Mouse (Mus musculus): Measurements from ENCODE around the gene Nmd3. TPM values are rescaled to one million over a fixed set of nuclear protein-coding genes. Genes with fewer than 3 reads are reported as not detected.

Gene Nmd3
- total and polyA plus RNA-seq, 2 experiments from 2014 or later = 8.0 to 56.0 TPM

GRCm38 (mm10) chr3:69756499-69756898 is 34.7 kb downstream of the Nmd3 start:
- Histone ChIP-seq H3K36me3 (ENCODE audit: insufficient read depth, low read length) (peaks cover 14% of the 10 kb centered on the region), H3K4me3 (ENCODE audit: low read depth, low read length) (no peak overlapping the region), H3K9me3 (ENCODE audit: low read length) (no peaks in the 10 kb centered on the region), H3K27me3 (ENCODE audit: insufficient read depth, low read length) (no peaks in the 10 kb centered on the region), H3K4me2 (ENCODE audit: low read depth, low read length, poor library complexity, severe bottlenecking) (no peak overlapping the region), H3K9ac (replicated peaks; ENCODE audit: low read length, poor library complexity, severe bottlenecking) (no peak overlapping the region), H3K27ac (ENCODE audit: low read depth, low read length) (no peak overlapping the region), H3K4me1 (ENCODE audit: insufficient read depth, low read length) (no peaks in the 10 kb centered on the region)
- WGBS = 26% methylated on average over 7 of the region's 7 CpGs
- DNase-seq (ENCODE audit: low spot score) (peak; percentile 92), ATAC-seq (ENCODE audit: low FRiP score) (peak; percentile 65; the same call in 1 of the 2 replicates)
- TF ChIP-seq CTCF (IDR thresholded peaks at IDR 0.05) = peak; percentile 91

GRCm38 (mm10) chr3:69757456-69757855 is 35.7 kb downstream of the Nmd3 start:
- H3K9me3 ChIP-seq (ENCODE audit: low read length) = no peaks in the 10 kb centered on the region
- H3K9ac ChIP-seq (replicated peaks; ENCODE audit: low read length, poor library complexity, severe bottlenecking) = no peak overlapping the region
- H3K36me3 ChIP-seq (ENCODE audit: insufficient read depth, low read length) = peaks cover 18% of the 10 kb centered on the region
- WGBS = 89% methylated on average over 1 of the region's 1 CpGs
- H3K4me2 ChIP-seq (ENCODE audit: low read depth, low read length, poor library complexity, severe bottlenecking) = no peak overlapping the region
- ATAC-seq (ENCODE audit: low FRiP score) = no peak
- H3K4me3 ChIP-seq (ENCODE audit: low read depth, low read length) = no peak overlapping the region
- TF ChIP-seq CTCF (IDR thresholded peaks at IDR 0.05) = no peak
- no peak overlapping the region for H3K27ac ChIP-seq (ENCODE audit: low read depth, low read length)
- no peaks in the 10 kb centered on the region for H3K27me3 ChIP-seq (ENCODE audit: insufficient read depth, low read length)
- no peaks in the 10 kb centered on the region for H3K4me1 ChIP-seq (ENCODE audit: insufficient read depth, low read length)
- DNase-seq (ENCODE audit: low spot score) = no peak

DNA sequence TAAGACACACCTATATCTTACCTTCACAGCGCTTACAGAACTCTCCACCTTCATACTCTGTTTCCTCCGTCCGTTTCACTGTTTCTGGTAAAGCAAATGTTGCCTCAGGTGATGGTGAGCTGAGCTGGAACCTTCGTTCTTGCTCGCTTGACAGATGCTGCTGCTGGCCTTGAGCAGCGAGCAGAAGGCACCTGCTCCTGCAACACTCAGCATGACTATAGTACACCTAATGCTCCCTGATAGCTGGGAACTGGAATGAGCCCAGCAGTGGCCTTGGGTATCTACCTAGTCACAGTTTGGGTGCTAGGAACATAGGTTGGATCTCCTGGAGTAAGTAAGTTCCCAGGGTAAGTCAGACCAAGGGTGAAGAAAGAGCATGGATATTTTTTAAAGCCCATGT is 38.3 kb downstream of the Nmd3 start:
- H3K4me1 ChIP-seq (ENCODE audit: insufficient read depth, low read length) = no peaks in the 10 kb centered on the region
- no peak overlapping the region for H3K9ac ChIP-seq (replicated peaks; ENCODE audit: low read length, poor library complexity, severe bottlenecking)
- no peak overlapping the region for H3K27ac ChIP-seq (ENCODE audit: low read depth, low read length)
- no peak for DNase-seq (ENCODE audit: low spot score)
- no peak overlapping the region for H3K4me2 ChIP-seq (ENCODE audit: low read depth, low read length, poor library complexity, severe bottlenecking)
- no peak for ATAC-seq (ENCODE audit: low FRiP score)
- peaks cover 18% of the 10 kb centered on the region for H3K36me3 ChIP-seq (ENCODE audit: insufficient read depth, low read length)
- no peaks in the 10 kb centered on the region for H3K27me3 ChIP-seq (ENCODE audit: insufficient read depth, low read length)
- H3K4me3 ChIP-seq (ENCODE audit: low read depth, low read length) = no peak overlapping the region
- TF ChIP-seq CTCF (IDR thresholded peaks at IDR 0.05) = no peak
- 89% methylated on average over 6 of the region's 6 CpGs for WGBS
- no peaks in the 10 kb centered on the region for H3K9me3 ChIP-seq (ENCODE audit: low read length)

- no peaks in the 10 kb centered on the region for H3K27me3 ChIP-seq (ENCODE audit: insufficient read depth, low read length)
- no peak overlapping the region for H3K27ac ChIP-seq (ENCODE audit: low read depth, low read length)
- no peak for TF ChIP-seq CTCF (IDR thresholded peaks at IDR 0.05)
- DNase-seq (ENCODE audit: low spot score) (no peak), ATAC-seq (ENCODE audit: low FRiP score) (no peak)
- no peak overlapping the region for H3K4me2 ChIP-seq (ENCODE audit: low read depth, low read length, poor library complexity, severe bottlenecking)
- 91% methylated on average over 4 of the region's 4 CpGs for WGBS
- H3K4me3 ChIP-seq (ENCODE audit: low read depth, low read length) = no peak overlapping the region
- no peak overlapping the region for H3K9ac ChIP-seq (replicated peaks; ENCODE audit: low read length, poor library complexity, severe bottlenecking)
- peaks cover 23% of the 10 kb centered on the region for H3K36me3 ChIP-seq (ENCODE audit: insufficient read depth, low read length)
- H3K4me1 ChIP-seq (ENCODE audit: insufficient read depth, low read length) = no peaks in the 10 kb centered on the region
- no peaks in the 10 kb centered on the region for H3K9me3 ChIP-seq (ENCODE audit: low read length)
Observed at GRCm38 (mm10) chr3:69761195-69761594, 39.4 kb downstream of the Nmd3 start.

- Histone ChIP-seq H3K27me3 (ENCODE audit: insufficient read depth, low read length) (no peaks in the 10 kb centered on the region), H3K9ac (replicated peaks; ENCODE audit: low read length, poor library complexity, severe bottlenecking) (no peak overlapping the region), H3K4me3 (ENCODE audit: low read depth, low read length) (no peak overlapping the region), H3K4me1 (ENCODE audit: insufficient read depth, low read length) (no peaks in the 10 kb centered on the region), H3K9me3 (ENCODE audit: low read length) (no peaks in the 10 kb centered on the region), H3K4me2 (ENCODE audit: low read depth, low read length, poor library complexity, severe bottlenecking) (no peak overlapping the region), H3K36me3 (ENCODE audit: insufficient read depth, low read length) (peaks cover 23% of the 10 kb centered on the region), H3K27ac (ENCODE audit: low read depth, low read length) (no peak overlapping the region)
- ATAC-seq (ENCODE audit: low FRiP score) (no peak), DNase-seq (ENCODE audit: low spot score) (no peak)
- WGBS = 86% methylated on average over 6 of the region's 6 CpGs
- no peak for TF ChIP-seq CTCF (IDR thresholded peaks at IDR 0.05)
Observed at GRCm38 (mm10) chr3:69762838-69763368, 41.1 kb downstream of the Nmd3 start.

GRCm38 (mm10) chr3:69763630-69764565 is 42.1 kb downstream of the Nmd3 start:
- Histone ChIP-seq H3K27me3 (ENCODE audit: insufficient read depth, low read length) (no peaks in the 10 kb centered on the region), H3K9me3 (ENCODE audit: low read length) (no peaks in the 10 kb centered on the region), H3K4me3 (ENCODE audit: low read depth, low read length) (no peak overlapping the region), H3K9ac (replicated peaks; ENCODE audit: low read length, poor library complexity, severe bottlenecking) (no peak overlapping the region), H3K4me2 (ENCODE audit: low read depth, low read length, poor library complexity, severe bottlenecking) (no peak overlapping the region), H3K36me3 (ENCODE audit: insufficient read depth, low read length) (peaks cover 18% of the 10 kb centered on the region), H3K27ac (ENCODE audit: low read depth, low read length) (no peak overlapping the region), H3K4me1 (ENCODE audit: insufficient read depth, low read length) (no peaks in the 10 kb centered on the region)
- DNase-seq (ENCODE audit: low spot score) (no peak), ATAC-seq (ENCODE audit: low FRiP score) (no peak)
- 89% methylated on average over 21 of the region's 21 CpGs for WGBS
- TF ChIP-seq CTCF (IDR thresholded peaks at IDR 0.05) = no peak
